Mouse (Mus musculus): ENCODE measurements around the gene Trim21.

DNA sequence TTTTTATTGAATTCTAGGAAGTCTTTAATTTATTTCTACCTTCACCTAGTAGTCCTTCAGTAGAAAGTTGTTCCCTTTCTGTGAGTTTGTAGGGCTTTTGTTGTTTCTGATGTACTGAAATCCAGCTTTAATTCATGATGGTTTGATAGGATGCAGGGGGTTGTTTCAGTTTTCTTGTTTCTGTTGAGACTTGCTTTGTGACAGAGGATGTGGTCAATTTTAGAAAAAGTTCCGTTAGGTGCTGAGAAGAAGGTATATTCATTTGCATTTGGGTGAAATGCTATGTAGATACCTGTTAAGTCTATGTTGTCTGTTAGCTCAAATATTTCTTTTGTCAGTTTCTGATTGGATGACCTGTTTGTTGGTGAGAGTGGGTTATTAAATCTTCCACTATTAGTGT, 36.2 kb downstream of the Trim21 start:
- no peak for TF ChIP-seq EP300 (optimal IDR thresholded peaks at IDR 0.05)
- no peak for TF ChIP-seq CTCF (IDR thresholded peaks at IDR 0.05; ENCODE audit: low read depth)

Data from stomach, postnatal 0 days (tissue).